Mouse (Mus musculus): ENCODE measurements around the gene Prkar2a. TPM values are rescaled to one million over a fixed set of nuclear protein-coding genes. Genes with fewer than 3 reads are reported as not detected.
"Not testable (repeated sequence)": the region's sequence is repeated elsewhere in the genome, so short reads cannot be mapped to it uniquely, and the experiment has no call there.

The Prkar2a gene
- 10 to 100 TPM; 29.9 to 45.0 (median 33.7) TPM for total RNA-seq (2022)

GRCm38 (mm10) chr9:108689106-108689505, at the start of gene Prkar2a:
Gene Prkar2a, plus strand, starts transcription at chr9:108689314.
- DNase-seq, result no peak

- no peak for DNase-seq
These were observed 49.3 kb upstream of the Prkar2a start for GRCm38 (mm10) chr9:108639825-108640224.

- DNase-seq, result no peak
These were observed 40.9 kb upstream of the Prkar2a start for GRCm38 (mm10) chr9:108648166-108648565.

- peak; percentile 85 for DNase-seq
These were observed 40.2 kb upstream of the Prkar2a start, which contains the start of gene Arih2 for GRCm38 (mm10) chr9:108648611-108649560. Gene Arih2, minus strand, starts transcription at chr9:108649386.

GRCm38 (mm10) chr9:108649561-108650440, 39.3 kb upstream of the Prkar2a start:
- DNase-seq, result no peak

- no peak for DNase-seq
These were observed 34.3 kb upstream of the Prkar2a start for GRCm38 (mm10) chr9:108654566-108655464.

- DNase-seq, result not testable (repeated sequence)
These were observed 33.2 kb upstream of the Prkar2a start for GRCm38 (mm10) chr9:108655865-108656264.

GRCm38 (mm10) chr9:108661677-108662612, 27.2 kb upstream of the Prkar2a start, which contains the start of gene Slc25a20:
Gene Slc25a20, plus strand, starts transcription at chr9:108662088.
- peak; percentile 86 for DNase-seq

- no peak for DNase-seq
These were observed 26.5 kb upstream of the Prkar2a start for GRCm38 (mm10) chr9:108662660-108663059.

- no peak for DNase-seq
These were observed 19.2 kb upstream of the Prkar2a start for GRCm38 (mm10) chr9:108669875-108670274.

- DNase-seq, result no peak
These were observed 16.0 kb upstream of the Prkar2a start for GRCm38 (mm10) chr9:108673151-108673550.

GRCm38 (mm10) chr9:108680026-108680425, 9.1 kb upstream of the Prkar2a start:
- DNase-seq, result no peak

GRCm38 (mm10) chr9:108686475-108686887, 2.6 kb upstream of the Prkar2a start:
- no peak for DNase-seq

- no peak for DNase-seq
These were observed 1.9 kb upstream of the Prkar2a start for GRCm38 (mm10) chr9:108687181-108687580.

- peak; percentile 46 for DNase-seq
These were observed 1.4 kb upstream of the Prkar2a start for GRCm38 (mm10) chr9:108687686-108688085.

- DNase-seq, result peak; percentile 21
These were observed 663 bp upstream of the Prkar2a start for GRCm38 (mm10) chr9:108688451-108688850.

GRCm38 (mm10) chr9:108689993-108690392, 879 bp downstream of the Prkar2a start:
- no peak for DNase-seq

- DNase-seq, result no peak
These were observed 1.8 kb downstream of the Prkar2a start for GRCm38 (mm10) chr9:108690914-108691313.

- DNase-seq, result no peak
These were observed 2.3 kb downstream of the Prkar2a start for GRCm38 (mm10) chr9:108691371-108691770.

GRCm38 (mm10) chr9:108691846-108692225, 2.7 kb downstream of the Prkar2a start:
- peak; percentile 86 for DNase-seq
